Mouse (Mus musculus): ENCODE data around the gene Trpm3.

DNA sequence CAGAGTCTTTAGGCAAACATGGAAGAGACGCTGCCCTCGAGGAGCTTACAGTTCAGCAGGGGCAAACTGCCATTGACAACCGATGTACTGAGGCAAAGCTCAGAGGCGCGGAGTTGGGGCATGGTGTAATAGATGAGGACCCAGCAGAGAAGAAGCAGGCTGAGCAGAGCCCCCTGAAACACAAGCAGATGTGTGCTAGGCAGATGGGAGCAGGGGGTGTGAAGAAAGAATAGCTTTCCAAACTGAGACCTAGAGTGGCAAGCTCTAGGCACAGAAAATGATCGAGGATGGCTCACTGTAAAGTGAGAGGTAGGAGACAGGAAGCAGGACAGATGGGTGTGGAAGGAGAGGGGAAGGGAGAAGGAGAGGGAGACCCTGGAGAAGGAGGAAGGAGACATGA is 792.2 kb downstream of the Trpm3 start:
- TF ChIP-seq CTCF (IDR thresholded peaks at IDR 0.05; ENCODE audit: control insufficient read depth, insufficient read depth, insufficient replicate concordance, low read depth, low read length) (no peak), POLR2A (IDR thresholded peaks at IDR 0.05; ENCODE audit: control insufficient read depth, low read depth, low read length) (no peak)
